Mouse (Mus musculus) heart, embryonic 16.5 days (tissue): ENCODE measurements around the gene Olfr649. TPM values are rescaled to one million over a fixed set of nuclear protein-coding genes. Genes with fewer than 3 reads are reported as not detected.

Experiments used
- ATAC-seq: fragments of 200-750 bp; cut with Nextera tagmentation; replicated peaks from 2 replicates; pipeline ENCODE4 v1.8.0; 2017; ENCODE audit warnings: moderate number of reproducible peaks; ENCODE audit not compliant: insufficient read depth, low FRiP score; ENCODE audit errors: extremely low read depth
- H3K27ac ChIP-seq: fragments of 300-500 bp; sonication (generic); 2 replicates; pipeline ENCODE4 v1.5.1; 2014; ENCODE audit warnings: mild to moderate bottlenecking, low read length, control low read depth, moderate library complexity
- H3K27me3 ChIP-seq: fragments of 300-500 bp; sonication (generic); 2 replicates; pipeline ENCODE4 v1.6.1; 2014; ENCODE audit warnings: low read length, mixed read lengths; ENCODE audit not compliant: control insufficient read depth, insufficient read depth
- H3K36me3 ChIP-seq: fragments of 300-500 bp; sonication (generic); 2 replicates; pipeline ENCODE4 v1.6.1; 2014; ENCODE audit not compliant: control insufficient read depth, insufficient read depth
- H3K4me1 ChIP-seq: fragments of 300-500 bp; sonication (generic); 2 replicates; pipeline ENCODE4 v1.6.1; 2014; ENCODE audit warnings: low read length, mixed read lengths; ENCODE audit not compliant: control insufficient read depth, insufficient read depth
- H3K4me2 ChIP-seq: fragments of 300-500 bp; sonication (generic); 2 replicates; pipeline ENCODE4 v1.6.1; 2014; ENCODE audit warnings: low read depth, mild to moderate bottlenecking, control low read depth, low read length
- H3K4me3 ChIP-seq: fragments of 300-500 bp; sonication (generic); 2 replicates; pipeline ENCODE4 v1.5.1; 2014; ENCODE audit warnings: mild to moderate bottlenecking, control low read depth, low read length
- H3K9ac ChIP-seq: fragments of 300-500 bp; sonication (generic); 2 replicates; pipeline ENCODE4 v1.6.1; 2014; ENCODE audit warnings: low read length, control low read depth
- H3K9me3 ChIP-seq: fragments of 300-500 bp; sonication (generic); replicated peaks from 2 replicates; pipeline ENCODE4 v1.6.1; 2016; ENCODE audit warnings: low read length; ENCODE audit not compliant: control insufficient read depth
- WGBS: fragments of 180-500 bp; shearing (Covaris S2); extraction: QIAGEN DNeasy Blood & Tissue Kit; methylation state at CpG from one replicate; pipeline ENCODE4 v1.1.7; 2014; 5-methylcytosine and 5-hydroxymethylcytosine counted together
- polyA plus RNA-seq: library from polyadenylated mRNA; unstranded; fragments of >200 nt; fragmentation: Nextera tagmentation; extraction: Ambion mirVana; gene quantifications from 2 replicates; pipeline ENCODE4 v1.2.1, GENCODE M21; 2015

Gene Olfr649
- polyA plus RNA-seq: not detected in 2 replicates

GRCm38 (mm10) chr7:104195885-104196284 lies at the start of gene Olfr649:
TSS of gene Olfr649 (minus strand) at chr7:104195985.
- no peak for ATAC-seq
- no peaks in the 10 kb centered on the region for H3K9me3 ChIP-seq
- no peak within 1 kb of the TSS for H3K4me2 ChIP-seq
- no peak within 1 kb of the TSS for H3K27ac ChIP-seq
- no peak within 1 kb of the TSS for H3K9ac ChIP-seq
- 72% methylated on average over 6 of the region's 6 CpGs for WGBS
- H3K4me1 ChIP-seq: no peaks in the 10 kb centered on the region
- H3K4me3 ChIP-seq: no peak within 1 kb of the TSS
- no peaks in the 10 kb centered on the region for H3K36me3 ChIP-seq
- H3K27me3 ChIP-seq: no peaks in the 10 kb centered on the region

GRCm38 (mm10) chr7:104244287-104245181 lies 48.7 kb upstream of the Olfr649 start, which contains the start of gene Trim34a:
TSS of gene Trim34a (plus strand) at chr7:104244457.
- peak within 1 kb of the TSS; percentile 67 for H3K4me3 ChIP-seq
- WGBS: 4% methylated on average over 13 of the region's 13 CpGs
- peak within 1 kb of the TSS; percentile 61; the same call in 1 of the 2 replicates for H3K27ac ChIP-seq
- H3K4me1 ChIP-seq: no peaks in the 10 kb centered on the region
- H3K9me3 ChIP-seq: no peaks in the 10 kb centered on the region
- H3K36me3 ChIP-seq: no peaks in the 10 kb centered on the region
- H3K27me3 ChIP-seq: no peaks in the 10 kb centered on the region
- H3K4me2 ChIP-seq: peak within 1 kb of the TSS; percentile 61
- peak within 1 kb of the TSS; percentile 76 for H3K9ac ChIP-seq
- peak; percentile 73 for ATAC-seq

DNA sequence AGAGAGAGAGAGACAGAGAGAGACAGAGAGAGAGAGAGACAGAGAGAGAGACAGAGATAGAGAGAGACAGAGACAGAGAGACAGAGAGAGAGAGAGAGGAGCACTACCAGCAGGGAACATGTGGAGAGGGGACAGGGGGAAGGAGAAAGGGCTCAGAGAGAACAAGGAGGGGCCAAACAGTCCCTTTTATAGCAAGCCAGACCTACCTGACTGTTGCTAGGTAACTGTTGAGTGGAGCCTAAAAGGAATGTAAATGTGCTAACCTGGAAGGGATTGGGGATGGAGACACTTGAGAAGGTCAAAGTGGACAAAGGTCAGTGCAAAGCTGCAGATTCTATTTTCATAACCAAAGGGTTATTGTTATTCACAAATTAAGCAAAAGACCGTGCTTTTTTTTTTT lies 47.8 kb upstream of the Olfr649 start:
- no peak for ATAC-seq
- Histone ChIP-seq H3K4me1 (no peaks in the 10 kb centered on the region), H3K36me3 (no peaks in the 10 kb centered on the region), H3K4me3 (no peak overlapping the region), H3K9me3 (no peaks in the 10 kb centered on the region), H3K27me3 (no peaks in the 10 kb centered on the region), H3K9ac (no peak overlapping the region), H3K4me2 (no peak overlapping the region), H3K27ac (no peak overlapping the region)
- WGBS: 50% methylated on average over 1 of the region's 1 CpGs

DNA sequence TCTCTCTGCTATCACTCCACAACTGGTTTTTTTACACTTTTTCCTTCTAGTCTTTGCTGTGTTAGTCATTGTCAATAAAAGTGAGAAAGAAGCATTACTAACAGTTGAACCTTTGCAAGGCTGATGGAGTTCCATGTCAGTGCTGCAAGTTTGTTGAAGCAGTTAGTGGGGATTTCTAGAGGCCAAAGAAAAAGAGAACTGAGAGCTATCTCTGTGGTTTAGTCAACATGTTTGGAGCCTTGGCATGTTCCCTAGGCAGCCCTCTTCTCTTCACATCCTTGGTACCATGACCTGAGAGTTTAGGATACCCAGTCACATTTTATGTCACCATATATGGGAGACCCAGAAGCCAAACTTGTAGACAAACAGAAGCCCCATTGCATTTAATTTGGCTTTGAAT lies 45.1 kb upstream of the Olfr649 start:
- no peak overlapping the region for H3K27ac ChIP-seq
- no peaks in the 10 kb centered on the region for H3K4me1 ChIP-seq
- no peak overlapping the region for H3K9ac ChIP-seq
- no peaks in the 10 kb centered on the region for H3K9me3 ChIP-seq
- H3K4me3 ChIP-seq: no peak overlapping the region
- H3K4me2 ChIP-seq: no peak overlapping the region
- no peaks in the 10 kb centered on the region for H3K36me3 ChIP-seq
- no peak for ATAC-seq
- H3K27me3 ChIP-seq: no peaks in the 10 kb centered on the region

DNA sequence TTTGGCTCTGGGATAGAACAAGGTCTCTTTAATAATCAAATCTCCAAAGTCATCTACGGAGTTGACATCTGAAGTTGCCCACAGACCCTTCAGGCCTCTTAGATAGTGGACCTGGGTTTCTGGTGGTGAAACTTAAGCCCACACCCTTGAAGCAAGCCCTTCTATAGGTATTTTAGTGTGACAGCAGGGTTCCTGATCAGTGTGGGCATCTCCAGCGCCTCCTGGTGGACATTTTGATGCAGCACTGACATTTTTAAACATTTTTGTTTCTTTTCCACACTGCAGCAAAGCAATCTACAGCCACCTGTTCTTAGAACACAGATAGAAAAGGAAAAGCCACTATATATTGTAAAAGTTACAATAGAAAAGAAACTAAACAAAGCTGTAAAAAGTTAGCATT lies 35.4 kb upstream of the Olfr649 start:
- 34% methylated on average over 2 of the region's 2 CpGs for WGBS

DNA sequence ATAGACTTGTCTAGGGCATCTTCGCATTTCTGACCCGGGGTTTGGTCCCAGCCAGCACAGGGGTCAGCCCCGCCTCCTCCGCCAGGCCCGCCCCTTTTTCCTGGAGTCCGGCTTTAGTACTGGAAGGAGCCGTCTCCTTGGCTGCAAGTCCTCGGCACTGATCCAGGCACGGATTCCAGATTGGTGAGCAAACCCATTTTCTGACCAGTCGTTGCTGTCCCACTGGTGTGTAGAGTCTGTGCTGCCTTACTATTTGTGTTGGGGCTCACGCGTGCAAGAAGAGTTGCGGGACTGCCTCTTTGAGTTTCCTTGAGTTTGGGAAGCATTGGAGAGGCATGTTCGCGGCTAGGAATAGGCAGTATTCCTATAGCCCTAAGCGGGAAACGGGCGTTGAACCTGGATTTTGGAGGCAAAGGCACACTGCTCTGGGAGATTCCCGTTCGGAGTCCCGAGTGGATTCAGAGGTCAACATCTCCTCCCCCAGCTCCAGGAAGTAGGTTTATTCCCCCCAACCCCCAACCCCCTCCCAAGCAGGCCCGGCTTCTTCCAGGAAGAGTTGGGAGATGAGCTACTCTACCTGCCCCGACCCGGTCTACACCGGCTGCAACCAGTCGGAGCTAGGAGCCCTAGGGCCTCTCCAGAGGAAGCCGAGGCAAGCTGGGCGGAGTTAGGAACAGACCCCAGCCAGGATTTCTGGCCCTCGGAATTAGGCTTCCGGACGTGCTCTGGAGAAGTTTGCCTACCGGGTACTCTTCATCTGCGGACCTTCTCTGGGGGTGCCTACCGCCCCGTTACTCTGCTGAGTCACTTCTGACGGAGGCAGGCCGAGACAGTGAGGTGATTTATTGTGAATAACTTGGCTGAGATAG lies 23.1 kb upstream of the Olfr649 start, which contains the start of gene Trim6:
TSS of gene Trim6 (plus strand) at position 93 of the 869 bp plus-strand sequence.
- Histone ChIP-seq H3K27me3 (no peaks in the 10 kb centered on the region), H3K4me1 (no peaks in the 10 kb centered on the region; the same call in 1 of the 2 replicates), H3K4me3 (peak within 1 kb of the TSS; percentile 49), H3K36me3 (no peaks in the 10 kb centered on the region), H3K9ac (peak within 1 kb of the TSS; percentile 72), H3K4me2 (peak within 1 kb of the TSS; percentile 86), H3K9me3 (no peaks in the 10 kb centered on the region), H3K27ac (peak within 1 kb of the TSS; percentile 55)
- peak; percentile 84 for ATAC-seq
- WGBS: 1% methylated on average over 37 of the region's 37 CpGs

More for the DNA sequence above, 35.4 kb upstream of the Olfr649 start:
- Histone ChIP-seq H3K4me3 (no peak overlapping the region), H3K27me3 (no peaks in the 10 kb centered on the region), H3K9ac (no peak overlapping the region), H3K27ac (no peak overlapping the region), H3K9me3 (no peaks in the 10 kb centered on the region), H3K4me1 (no peaks in the 10 kb centered on the region), H3K36me3 (no peaks in the 10 kb centered on the region), H3K4me2 (no peak overlapping the region)
- ATAC-seq: no peak

DNA sequence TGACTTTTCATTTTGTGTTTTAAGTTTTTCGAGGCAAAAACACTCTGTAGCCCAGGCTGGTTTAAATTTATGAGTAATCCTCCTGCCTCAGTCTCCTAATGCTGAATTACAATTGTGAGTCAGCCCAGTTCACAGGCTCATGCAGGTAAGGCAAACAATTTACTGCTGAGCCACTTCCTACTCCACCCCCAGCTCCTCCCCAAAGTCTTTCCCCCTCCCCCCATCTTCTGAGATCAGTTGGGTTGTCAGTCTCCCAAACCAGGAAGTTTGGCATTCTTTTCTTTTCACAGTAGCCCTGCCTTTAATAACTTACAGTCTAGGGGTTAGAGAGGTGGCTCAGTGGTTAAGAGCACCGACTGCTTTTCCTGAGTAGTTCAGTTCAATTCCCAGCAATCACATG lies 22.1 kb upstream of the Olfr649 start:
- no peak overlapping the region for H3K4me3 ChIP-seq
- H3K9ac ChIP-seq: no peak overlapping the region
- H3K4me2 ChIP-seq: no peak overlapping the region
- no peaks in the 10 kb centered on the region for H3K36me3 ChIP-seq
- H3K4me1 ChIP-seq: no peaks in the 10 kb centered on the region; the same call in 1 of the 2 replicates
- 60% methylated on average over 2 of the region's 2 CpGs for WGBS
- no peaks in the 10 kb centered on the region for H3K9me3 ChIP-seq
- H3K27me3 ChIP-seq: no peaks in the 10 kb centered on the region
- ATAC-seq: no peak
- no peak overlapping the region for H3K27ac ChIP-seq

DNA sequence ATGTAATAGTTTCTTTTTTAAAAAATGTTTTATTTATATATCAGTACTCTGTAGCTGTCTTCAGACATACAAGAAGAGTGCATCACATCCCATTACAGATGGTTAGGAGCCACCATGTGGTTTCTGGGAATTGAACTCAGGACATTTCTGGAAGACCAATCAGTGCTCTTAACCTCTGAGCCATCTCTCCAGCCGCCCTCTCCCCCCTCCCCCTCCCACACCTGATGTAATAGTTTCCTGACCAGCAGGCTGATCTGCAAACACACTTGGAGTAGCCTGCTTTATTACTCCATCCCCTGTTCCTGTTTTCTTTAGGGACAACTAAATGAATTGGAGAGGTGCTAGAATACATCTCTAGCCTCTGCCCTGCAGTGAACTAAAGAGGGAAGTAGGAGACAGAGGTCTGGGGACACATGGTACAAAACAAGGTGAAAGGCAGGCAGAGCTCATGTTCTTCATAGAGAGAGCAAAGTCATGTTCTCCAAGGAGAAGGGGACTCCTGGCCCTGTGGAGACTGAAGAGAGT lies 20.3 kb upstream of the Olfr649 start:
- no peak overlapping the region for H3K27ac ChIP-seq
- no peak overlapping the region for H3K4me2 ChIP-seq
- H3K36me3 ChIP-seq: no peaks in the 10 kb centered on the region
- ATAC-seq: no peak
- WGBS: 67% methylated on average over 1 of the region's 1 CpGs
- no peaks in the 10 kb centered on the region for H3K9me3 ChIP-seq
- no peak overlapping the region for H3K4me3 ChIP-seq
- H3K4me1 ChIP-seq: no peaks in the 10 kb centered on the region; the same call in 1 of the 2 replicates
- H3K9ac ChIP-seq: no peak overlapping the region
- no peaks in the 10 kb centered on the region for H3K27me3 ChIP-seq
